Mouse (Mus musculus): ENCODE data around the gene Galntl6.
"Not testable (repeated sequence)": the region's sequence is repeated elsewhere in the genome, so short reads cannot be mapped to it uniquely, and the experiment has no call there.

Galntl6 gene

DNA sequence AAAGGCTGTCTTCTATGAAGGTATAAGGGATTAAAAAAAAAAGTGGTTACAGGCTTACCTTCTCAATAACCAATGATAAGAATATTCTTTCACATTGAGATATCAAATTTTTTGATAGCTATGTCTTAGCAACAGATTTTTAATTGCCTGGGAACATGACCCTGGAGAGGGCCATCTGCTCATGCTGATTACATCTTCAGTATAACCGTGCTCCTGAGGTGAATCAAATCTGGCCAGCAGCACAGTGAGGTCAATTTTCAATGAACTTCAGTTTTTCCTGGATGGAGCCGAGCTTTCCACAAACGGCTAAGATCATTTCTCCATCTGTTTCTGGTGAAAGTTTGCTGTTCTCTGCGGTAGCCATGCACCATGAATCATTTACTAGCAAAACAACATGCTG is 306.0 kb downstream of the Galntl6 start:
- no peak for DNase-seq (ENCODE audit: low read depth, low spot score)

DNA sequence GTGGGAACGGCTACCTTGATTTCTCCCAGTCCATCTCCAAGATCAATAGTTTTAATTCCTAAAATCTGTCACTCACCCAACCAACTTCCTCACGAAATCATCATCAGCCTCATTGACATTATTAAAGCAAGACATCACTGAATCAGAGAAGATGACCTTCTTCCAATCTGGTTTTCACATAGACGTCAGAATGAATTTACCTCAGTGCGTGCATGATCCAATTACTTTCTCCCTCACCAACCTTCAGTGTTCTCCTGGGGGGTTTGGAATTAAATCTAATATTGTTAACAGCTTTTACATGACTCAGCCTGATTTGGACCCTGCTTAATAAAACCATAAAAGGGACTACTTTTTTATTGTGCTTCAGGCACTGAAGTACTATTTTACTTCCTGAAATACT is 307.7 kb downstream of the Galntl6 start:
- DNase-seq (ENCODE audit: low read depth, low spot score) = no peak

DNA sequence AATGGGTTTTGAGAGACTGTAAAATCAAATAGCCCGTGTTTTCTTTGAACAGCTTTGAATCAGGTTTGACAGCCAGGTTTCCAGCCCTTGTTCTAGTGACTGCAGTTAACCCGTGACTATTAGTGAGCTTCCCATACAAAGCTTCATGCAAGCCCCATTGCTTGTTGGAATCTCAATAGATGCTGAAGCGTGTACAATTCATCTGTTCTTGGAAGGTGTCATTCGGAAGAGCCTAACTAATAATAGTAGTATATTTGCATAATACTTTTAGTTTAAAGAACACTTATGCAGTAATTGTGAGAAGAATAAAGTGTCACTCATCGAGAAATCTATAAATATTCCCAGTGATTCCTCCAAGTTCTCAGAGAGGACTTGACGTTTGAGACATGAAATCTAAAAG is 314.6 kb downstream of the Galntl6 start:
- no peak for DNase-seq (ENCODE audit: low read depth, low spot score)

DNA sequence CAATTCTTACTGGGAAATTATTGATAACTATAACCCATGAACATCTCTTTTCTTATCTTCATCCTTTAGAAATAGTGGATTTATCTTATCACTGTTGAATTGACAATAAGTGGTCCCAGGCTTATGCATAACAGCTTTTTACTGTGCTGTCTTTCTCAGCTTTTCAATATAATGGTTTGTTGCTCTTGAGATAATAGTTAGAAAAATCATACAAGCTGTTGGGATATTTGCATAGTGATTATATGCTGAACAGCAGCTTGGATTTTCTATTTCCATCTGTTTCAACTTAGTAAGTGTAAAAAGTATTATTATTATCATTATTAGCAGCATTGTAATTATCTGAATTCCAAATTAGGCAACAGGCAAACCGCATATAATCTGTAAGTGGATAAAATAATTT is 337.1 kb downstream of the Galntl6 start:
- no peak for DNase-seq (ENCODE audit: low read depth, low spot score)

DNA sequence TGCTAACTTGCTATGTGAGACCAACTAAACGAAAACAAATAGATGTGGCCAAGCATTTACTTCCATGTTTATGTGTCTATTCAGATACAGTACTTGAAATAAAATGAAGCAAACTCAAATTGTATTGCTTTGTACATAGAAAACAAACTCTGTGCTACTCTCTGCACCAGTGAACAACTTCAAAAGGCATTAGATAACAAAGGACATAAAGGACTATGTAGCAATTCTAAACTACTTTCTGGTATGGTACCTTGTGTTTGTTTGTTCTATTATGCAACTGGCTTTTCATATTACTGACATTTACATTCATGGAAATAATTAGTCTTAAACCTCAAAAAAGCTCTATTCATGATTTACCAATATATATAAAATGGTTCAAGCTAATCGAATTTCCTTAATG is 344.4 kb downstream of the Galntl6 start:
- no peak for DNase-seq (ENCODE audit: low read depth, low spot score)

DNA sequence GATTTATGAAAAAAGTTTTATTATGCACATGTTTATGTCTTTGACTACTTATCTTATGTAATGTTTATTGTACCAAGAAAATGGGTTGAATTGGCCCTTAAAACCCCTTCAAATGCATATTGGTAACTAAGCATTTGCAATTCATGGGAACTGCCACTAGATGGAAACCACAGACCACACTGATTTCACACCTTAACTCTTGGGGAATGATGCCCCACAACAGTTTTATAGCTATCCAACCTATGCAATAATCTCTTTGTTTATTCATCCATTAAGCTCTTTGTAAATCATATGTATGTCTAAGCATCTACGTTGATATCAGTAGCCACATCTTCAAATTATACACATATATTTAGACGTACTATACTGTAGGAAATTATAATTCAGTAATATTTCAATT is 346.3 kb downstream of the Galntl6 start:
- DNase-seq (ENCODE audit: low read depth, low spot score) = no peak

DNA sequence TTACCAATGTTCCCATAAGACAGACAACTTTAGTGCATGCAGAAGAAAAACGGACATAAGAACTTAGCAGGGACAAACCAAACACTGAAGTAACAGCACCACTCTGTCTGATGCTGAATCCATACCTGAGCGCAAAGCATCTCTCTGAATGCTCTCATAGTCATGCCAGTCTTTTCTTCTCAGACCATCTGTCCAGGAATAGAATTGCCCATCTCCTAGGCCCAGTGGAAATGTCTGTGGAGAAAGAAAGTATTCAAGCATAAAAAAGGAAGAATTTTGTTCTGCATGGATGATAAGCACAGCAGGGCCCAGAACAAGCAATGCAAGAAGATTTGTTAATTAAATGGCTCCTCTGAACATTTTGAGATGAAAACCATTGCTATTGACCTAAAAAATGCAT is 376.7 kb downstream of the Galntl6 start:
- DNase-seq (ENCODE audit: low read depth, low spot score) = no peak

DNA sequence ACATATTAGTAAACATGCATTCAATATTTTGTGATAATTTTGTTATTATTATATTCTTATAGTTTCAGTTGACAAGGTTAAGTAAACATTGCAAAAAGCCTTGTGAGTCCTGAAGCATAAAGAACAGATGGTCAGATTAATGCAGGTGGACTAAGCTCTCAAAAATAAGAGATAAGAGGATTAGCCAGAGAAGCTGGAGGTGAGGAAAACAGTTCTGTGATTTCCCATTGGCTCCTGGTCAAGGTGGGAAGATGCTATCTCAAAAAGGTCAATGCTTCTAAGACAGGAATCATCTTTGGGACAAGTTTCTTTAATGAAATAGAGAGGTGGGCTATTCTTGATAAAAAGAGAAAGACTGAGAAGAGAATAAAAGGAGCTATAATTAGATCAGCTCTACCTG is 377.8 kb downstream of the Galntl6 start:
- DNase-seq (ENCODE audit: low read depth, low spot score) = no peak

DNA sequence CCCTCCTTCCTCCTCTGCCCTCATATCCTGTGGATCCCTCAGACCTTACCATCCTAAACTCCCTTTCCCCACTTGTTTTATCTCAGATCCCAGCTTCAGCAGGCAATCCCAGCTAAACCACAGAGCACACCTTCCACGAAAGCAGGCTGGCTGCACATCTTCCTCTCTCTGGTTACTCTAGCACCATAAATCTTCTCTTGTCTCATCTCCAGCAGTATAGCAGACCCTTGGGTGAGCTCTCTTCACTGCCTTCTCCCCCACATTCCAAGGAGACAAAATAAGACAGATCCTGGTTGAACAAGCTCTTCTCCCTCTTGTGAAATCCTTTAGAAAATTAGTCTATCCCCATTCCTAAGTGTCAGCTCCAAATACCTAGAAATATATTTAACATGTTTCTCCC is 389.0 kb downstream of the Galntl6 start:
- DNase-seq (ENCODE audit: low read depth, low spot score) = no peak

DNA sequence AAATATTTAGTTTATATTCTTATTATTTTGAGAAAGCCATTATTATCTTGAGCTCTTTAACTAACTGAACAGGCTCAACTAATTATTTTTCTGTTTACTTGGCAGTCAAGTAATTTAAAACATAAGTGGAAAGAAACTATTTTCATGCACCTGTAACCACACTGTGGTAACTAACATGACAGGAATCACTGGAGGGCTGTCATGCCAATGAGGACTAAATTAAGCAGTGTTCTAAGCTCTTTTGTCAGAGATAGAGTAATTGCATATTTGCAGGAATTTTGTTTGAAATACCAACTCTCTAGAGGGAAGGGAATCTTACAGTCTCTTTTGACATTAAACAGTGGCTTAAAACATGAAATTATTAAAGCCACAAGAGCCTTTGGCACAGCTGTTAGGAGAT is 390.5 kb downstream of the Galntl6 start:
- DNase-seq (ENCODE audit: low read depth, low spot score) = no peak

DNA sequence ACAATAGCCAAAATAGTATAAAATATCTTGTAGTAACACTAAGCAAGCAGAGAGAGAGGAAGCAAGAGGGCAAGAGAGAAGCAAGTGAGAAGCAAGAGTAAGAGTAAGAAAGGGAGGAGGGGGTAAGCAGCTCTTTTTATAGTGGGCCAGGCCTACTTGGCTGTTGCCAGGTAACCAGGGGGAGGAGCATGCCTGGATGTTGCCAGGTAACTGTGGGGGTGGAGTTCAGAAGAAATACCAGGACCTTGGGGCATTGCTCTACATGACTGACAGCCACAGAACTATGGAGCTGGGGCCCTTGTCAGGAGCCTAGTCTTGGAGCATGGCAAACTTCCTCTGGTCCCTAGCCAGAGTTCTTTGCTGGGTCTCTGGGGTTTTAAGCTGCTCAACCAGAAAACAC is 401.9 kb downstream of the Galntl6 start:
- DNase-seq (ENCODE audit: low read depth, low spot score) = no peak

DNA sequence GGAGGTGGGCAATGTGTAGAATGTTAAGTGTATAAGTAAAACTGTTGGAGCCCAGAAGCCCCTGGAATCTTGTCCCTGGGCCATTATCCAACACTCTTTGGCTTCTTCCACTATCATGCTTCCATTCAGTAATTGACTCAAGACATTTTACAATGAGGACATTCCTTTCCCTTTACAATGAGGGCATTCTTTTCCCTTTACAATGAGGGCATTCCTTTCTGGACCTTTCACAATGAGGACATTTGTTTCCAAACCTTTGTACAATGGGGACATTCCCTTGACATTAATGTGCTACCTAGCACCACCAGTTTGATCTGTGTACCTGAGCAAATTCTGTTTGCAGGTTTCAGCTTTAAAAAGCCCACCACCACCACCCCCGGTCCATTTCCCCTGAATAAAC is 403.4 kb downstream of the Galntl6 start:
- no peak for DNase-seq (ENCODE audit: low read depth, low spot score)

DNA sequence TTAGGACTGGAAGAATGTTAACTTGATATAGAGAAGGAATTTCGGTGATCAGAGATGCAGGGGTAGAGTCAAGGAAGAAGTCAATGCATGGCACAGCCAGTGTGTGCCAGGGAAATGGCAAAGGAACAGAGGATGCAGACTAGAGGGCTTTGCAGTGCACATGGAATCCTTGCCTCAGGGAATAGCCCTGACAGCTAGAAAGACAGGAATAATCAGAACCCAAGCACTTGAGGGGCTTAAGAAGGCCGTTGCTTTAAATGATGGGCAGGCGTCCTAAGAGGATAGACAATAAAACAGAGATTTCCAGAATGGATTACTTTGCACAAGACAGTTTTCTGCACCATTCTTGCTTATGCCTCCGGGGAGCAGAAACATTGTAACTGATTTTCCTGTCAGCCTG is 425.3 kb downstream of the Galntl6 start:
- DNase-seq (ENCODE audit: low read depth, low spot score) = no peak

DNA sequence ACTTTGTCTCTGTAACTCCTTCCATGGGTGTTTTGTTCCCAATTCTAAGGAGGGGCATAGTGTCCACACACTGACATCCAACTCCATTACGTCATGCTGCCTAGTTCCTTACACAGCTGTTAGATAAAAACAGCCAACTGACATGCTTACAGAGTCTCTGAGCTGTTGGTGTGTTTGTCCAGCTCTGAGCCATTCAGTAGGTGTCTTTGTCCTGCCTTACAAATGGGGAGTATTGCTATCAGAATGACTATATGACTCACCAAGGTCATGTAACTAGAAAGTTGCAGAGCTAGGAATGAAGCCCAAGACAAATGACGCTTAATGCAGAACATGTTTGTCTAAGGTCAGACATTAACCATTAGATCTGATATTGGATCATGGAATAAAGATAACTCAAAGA is 449.1 kb downstream of the Galntl6 start:
- not testable (repeated sequence) for DNase-seq (ENCODE audit: low read depth, low spot score)

DNA sequence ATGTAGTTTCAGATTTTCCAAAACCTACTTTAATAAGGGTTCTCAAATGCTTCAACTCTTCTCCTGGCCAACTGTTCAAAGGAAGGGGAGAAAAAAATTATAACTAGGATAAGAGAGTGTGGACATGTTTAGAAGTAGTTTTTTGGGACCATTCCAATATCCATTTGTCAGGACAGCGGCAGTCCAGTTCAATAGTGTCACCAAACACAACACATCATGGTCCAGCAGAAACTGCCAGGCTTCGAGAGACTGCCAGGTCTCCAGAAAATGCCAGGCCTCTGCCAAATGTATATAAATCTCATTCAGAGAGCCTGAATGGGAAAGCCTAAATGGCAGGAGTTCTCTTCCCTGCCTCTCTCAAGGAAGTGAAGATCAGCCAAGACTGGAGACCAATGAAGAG is 469.7 kb downstream of the Galntl6 start:
- DNase-seq (ENCODE audit: low read depth, low spot score) = no peak

DNA sequence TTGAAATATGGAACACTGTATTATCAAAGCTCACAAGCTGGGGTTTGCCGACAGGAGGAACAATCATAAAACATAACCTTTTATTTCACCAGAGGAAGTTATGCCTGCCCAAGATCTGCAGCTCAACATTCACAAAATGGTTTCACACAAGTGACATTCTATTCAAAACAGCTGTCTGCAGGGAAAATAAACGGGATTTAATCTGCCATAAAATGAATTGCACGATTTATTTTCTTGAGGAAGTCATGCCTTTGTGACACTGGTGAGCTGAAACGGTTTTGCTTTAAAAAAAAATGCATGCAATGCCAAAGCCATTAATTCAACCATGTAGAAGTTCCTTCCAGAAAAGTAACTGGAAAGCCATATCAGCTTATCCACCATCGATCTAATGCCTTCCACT is 494.0 kb downstream of the Galntl6 start:
- DNase-seq (ENCODE audit: low read depth, low spot score) = no peak

DNA sequence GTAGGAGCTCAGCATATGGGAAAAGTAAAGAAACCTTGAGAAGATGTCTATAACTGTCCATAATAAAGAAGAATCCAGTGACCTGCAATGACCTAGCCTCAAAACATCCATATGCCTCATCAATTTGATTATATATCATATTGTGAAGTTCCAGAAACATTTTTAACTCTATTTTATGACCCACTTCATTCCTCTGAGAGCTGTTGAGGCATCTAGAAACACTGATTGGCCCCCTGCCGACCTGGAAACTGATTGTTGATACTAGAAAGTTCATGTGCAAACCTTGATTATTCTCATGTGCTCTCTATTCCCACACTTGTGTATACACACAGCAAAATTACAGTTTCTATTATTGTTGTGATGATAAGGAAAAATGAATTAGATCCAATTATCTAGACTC is 494.9 kb downstream of the Galntl6 start:
- no peak for DNase-seq (ENCODE audit: low read depth, low spot score)

DNA sequence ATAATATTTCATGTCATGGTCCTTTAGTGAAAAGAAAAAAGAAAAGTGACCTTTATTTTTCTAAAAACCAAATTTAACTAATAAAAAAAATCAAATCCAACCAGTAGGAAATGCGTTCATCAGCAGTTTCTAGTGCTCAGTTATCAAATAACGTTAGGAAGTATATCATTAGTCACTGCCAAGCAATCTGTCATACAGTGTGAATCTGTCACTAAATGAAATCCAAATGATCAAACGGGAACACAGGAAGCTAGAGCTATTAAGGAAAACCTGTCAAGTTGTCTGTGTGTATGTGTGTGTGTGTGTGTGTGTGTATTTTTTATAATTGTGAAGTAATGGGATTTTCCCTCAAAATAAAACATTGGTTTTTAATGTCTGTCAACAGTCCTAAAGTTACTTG is 515.9 kb downstream of the Galntl6 start:
- DNase-seq (ENCODE audit: low read depth, low spot score) = no peak

DNA sequence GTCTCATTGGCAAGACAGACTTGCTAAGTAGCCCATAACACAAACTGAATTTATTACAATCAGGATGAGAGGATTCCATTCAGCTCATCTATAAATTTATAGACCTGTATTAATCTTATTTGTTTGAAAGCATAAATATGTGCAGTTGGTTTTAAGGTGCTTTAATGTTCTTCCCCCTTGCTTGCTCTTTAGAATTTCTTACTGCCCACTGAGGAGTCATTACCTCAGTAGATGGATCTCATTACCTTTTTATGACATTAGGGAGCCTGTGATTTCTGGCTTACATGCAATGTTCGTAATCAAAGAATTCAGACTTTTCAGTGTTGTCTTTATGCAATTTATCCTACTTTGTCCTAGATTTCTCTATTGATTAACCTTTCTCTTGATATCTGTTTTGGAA is 516.6 kb downstream of the Galntl6 start:
- no peak for DNase-seq (ENCODE audit: low read depth, low spot score)

DNA sequence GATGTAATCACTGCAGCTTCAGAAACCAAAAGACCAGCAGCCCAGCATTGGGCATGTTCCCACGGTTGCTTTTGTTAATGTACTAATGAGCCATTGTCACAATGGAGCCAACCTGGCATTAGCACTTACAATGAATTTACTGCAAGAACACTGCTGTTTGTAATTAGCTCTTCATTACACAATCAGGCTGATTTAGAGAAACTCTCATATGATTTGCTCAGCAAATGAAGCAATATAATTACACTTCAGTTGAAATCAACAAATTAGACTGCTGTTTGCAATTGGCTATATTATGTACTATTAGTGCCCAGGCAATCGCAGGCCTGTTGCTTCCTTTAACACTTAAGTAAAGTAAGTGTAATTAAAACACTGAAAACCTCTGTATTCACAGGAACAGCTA is 540.1 kb downstream of the Galntl6 start:
- no peak for DNase-seq (ENCODE audit: low read depth, low spot score)

DNA sequence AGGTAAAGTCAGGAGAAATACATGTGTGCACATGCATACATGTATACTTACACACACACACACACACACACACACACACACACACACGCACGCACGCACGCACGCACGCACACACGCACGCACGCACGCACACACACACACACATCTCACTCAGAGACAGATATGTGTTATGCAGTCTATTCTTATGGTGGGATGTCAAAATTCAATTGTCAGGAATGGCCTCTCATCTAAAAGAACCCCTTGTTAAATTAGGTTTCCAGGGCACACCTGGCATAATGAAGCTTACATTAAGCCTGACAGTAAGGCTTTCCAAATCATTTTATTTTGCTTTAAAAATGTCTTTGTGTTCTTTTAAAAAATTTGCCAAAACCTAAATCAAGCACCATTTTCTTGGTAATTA is 540.5 kb downstream of the Galntl6 start:
- DNase-seq (ENCODE audit: low read depth, low spot score) = no peak

DNA sequence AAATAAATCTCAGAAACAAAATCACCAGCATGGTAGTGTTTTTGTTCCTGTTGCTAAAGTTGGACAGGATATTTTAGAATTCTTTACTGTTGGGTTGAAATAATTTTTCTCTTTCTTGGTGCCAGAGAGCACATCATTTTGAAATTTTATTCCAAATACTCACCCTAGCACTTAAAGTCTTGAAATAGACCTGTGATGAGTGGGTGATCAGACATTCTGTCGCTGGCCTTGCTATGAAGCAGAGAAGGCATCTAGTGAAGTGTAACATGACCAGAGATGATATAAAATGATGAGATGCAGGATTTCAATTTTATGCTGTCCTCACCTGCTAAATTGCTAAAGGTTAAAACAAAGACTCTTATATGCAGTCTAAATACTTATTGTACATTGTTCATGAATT is 581.3 kb downstream of the Galntl6 start:
- DNase-seq (ENCODE audit: low read depth, low spot score) = no peak

DNA sequence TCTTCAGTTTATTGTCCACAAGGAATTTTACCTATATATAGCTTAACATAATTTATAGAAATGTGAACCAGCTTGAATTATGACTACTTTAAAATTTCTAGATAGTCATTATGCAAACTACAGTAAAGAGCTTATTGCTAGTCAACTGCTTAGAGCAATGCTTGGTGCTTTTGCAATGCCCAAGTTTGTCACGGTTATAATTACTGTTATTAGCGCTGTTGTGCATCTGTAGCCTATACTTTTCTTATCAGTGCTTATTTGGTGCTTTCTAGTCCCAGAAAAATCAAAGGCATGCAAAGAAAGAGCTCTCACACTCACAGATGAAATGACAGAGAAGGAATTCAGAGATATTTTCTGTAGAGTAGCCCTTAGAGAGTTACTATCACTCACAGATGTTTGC is 599.0 kb downstream of the Galntl6 start:
- DNase-seq (ENCODE audit: low read depth, low spot score) = no peak

DNA sequence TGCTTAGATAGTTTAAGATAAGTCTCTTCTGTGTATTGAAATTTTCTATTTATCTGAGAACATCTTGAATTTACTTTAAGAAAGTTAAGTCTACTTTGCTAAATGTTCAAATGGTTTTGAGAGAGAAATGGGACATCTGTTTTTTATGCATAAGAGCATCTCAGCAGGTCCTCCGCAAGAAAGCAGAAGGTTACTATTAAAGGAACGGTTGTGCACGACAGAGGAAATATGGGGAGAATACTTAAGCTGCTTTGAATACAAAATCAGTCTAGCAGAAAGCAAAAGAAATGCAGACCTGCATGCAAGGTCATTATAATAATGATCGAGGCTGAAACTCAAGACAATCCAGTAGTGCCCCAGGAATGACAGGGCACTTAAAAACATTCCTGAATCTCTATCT is 621.0 kb downstream of the Galntl6 start:
- DNase-seq (ENCODE audit: low read depth, low spot score) = no peak

DNA sequence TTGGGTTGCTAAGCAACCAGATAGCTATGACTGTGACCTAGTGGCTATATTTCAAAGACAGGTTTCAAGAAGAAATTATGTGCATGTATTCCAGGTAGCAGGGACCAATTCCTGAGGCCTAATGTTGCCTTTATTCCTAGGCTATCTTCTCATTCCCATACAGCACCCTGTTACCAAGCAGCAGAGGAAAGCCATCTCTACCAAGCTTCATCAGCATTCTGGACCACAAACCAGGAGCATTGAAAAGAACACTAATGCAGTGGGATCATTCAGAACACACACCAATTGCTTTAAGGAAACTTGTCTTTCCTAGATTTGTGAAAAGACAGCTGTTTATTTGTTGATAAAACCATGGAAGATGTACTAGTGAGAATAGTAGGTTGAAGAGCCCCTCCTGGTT is 622.4 kb downstream of the Galntl6 start:
- DNase-seq (ENCODE audit: low read depth, low spot score) = no peak

Data from WW6 (cell line).